Mouse (Mus musculus) cerebellum, adult 11-12 months (tissue): ENCODE data around the gene 1810009J06Rik.
"Not testable (repeated sequence)": the region's sequence is repeated elsewhere in the genome, so short reads cannot be mapped to it uniquely, and the experiment has no call there.

Experiments used
- DNase-seq: peaks from one replicate; pipeline ENCODE4 v3.0.0; 2022

1810009J06Rik gene

GRCm38 (mm10) chr6:40964454-40964853, at the start of gene 1810009J06Rik:
TSS of gene 1810009J06Rik (plus strand) at chr6:40964754.
- DNase-seq: not testable (repeated sequence)

GRCm38 (mm10) chr6:40919954-40920353, 44.6 kb upstream of the 1810009J06Rik start:
- DNase-seq: no peak

GRCm38 (mm10) chr6:40940457-40940856, 24.1 kb upstream of the 1810009J06Rik start, which contains the start of gene 1700074P13Rik:
TSS of gene 1700074P13Rik (minus strand) at chr6:40940557.
- DNase-seq: no peak

GRCm38 (mm10) chr6:40951770-40952169, 12.8 kb upstream of the 1810009J06Rik start, which contains the start of gene Gm4744:
TSS of gene Gm4744 (minus strand) at chr6:40951870.
- DNase-seq: no peak

- DNase-seq: no peak
Observed at GRCm38 (mm10) chr6:40953716-40954115, 10.8 kb upstream of the 1810009J06Rik start.

GRCm38 (mm10) chr6:40999379-40999778, 34.8 kb downstream of the 1810009J06Rik start, which contains the start of gene Gm2663:
TSS of gene Gm2663 (minus strand) at chr6:40999479.
- DNase-seq: not testable (repeated sequence)

- no peak for DNase-seq
Observed at GRCm38 (mm10) chr6:41015065-41015464, 50.5 kb downstream of the 1810009J06Rik start.
